Mouse (Mus musculus): Measurements from ENCODE around the gene Ankrd65. TPM values are rescaled to one million over a fixed set of nuclear protein-coding genes. Genes with fewer than 3 reads are reported as not detected.

The Ankrd65 gene
- total and polyA plus RNA-seq, 3 experiments = not detected

- dilution Hi-C loops (cut with MboI; ENCODE audit: extremely low pct_ligation_motif_present, extremely low pct_unique_long_range_greater_than_20kb, low sequenced_read_pairs) = no loop called here
- Histone ChIP-seq H3K36me3 (replicated peaks in 1 of 2; ENCODE audit: control insufficient read depth in 1 of 2, insufficient read depth in 1 of 2, low read length in 1 of 2) (peaks cover 8 to 22% of the 10 kb centered on the region in 2 experiments), H3K4me3 (replicated peaks in 1 of 3; ENCODE audit: low read depth in 2 of 3, low read length in 2 of 3, poor library complexity in 1 of 3) (no peak overlapping the region), H3K9ac (ENCODE audit: insufficient read depth, low read depth) (no peak overlapping the region), H3K27me3 (replicated peaks) (peaks cover 7% of the 10 kb centered on the region), H3K9me3 (replicated peaks; ENCODE audit: low read length) (no peaks in the 10 kb centered on the region), H3K79me2 (replicated peaks; ENCODE audit: control insufficient read depth, extremely low read depth, insufficient read depth, poor library complexity, severe bottlenecking) (peaks cover 28% of the 10 kb centered on the region), H3K27ac (ENCODE audit: insufficient read depth, low read depth) (no peak overlapping the region), H3K4me2 (ENCODE audit: insufficient read depth, low read depth, poor library complexity, severe bottlenecking) (no peak overlapping the region), H3K4me1 (ENCODE audit: control insufficient read depth in 1 of 2, insufficient read depth in 2 of 2) (peaks cover 10 to 22% of the 10 kb centered on the region in 2 experiments)
- in situ Hi-C loops (cut with MboI; ENCODE audit: low pct_ligation_motif_present, low pct_unique_long_range_greater_than_20kb, low sequenced_read_pairs) = no loop called here
- DNase-seq (ENCODE audit: extremely low read depth) = no peak
- no peak for TF ChIP-seq NRF1 (IDR thresholded peaks at IDR 0.05; ENCODE audit: low read depth, low read length)
- TF ChIP-seq CTCF (conservative IDR thresholded peaks at IDR 0.05 in 1 of 2, IDR thresholded peaks at IDR 0.05 in 1 of 2; ENCODE audit: low read depth in 2 of 2, low read length in 2 of 2) = no peak
- TF ChIP-seq MEF2A (IDR thresholded peaks at IDR 0.05; ENCODE audit: borderline replicate concordance, low read depth, low read length) = no peak
- no peak for TF ChIP-seq MAFK (IDR thresholded peaks at IDR 0.05; ENCODE audit: insufficient replicate concordance, low read length)
- TF ChIP-seq MYC (IDR thresholded peaks at IDR 0.05; ENCODE audit: low read depth, low read length) = no peak
- TF ChIP-seq RCOR1 (conservative IDR thresholded peaks at IDR 0.05; ENCODE audit: low read depth, low read length) = no peak
- TF ChIP-seq E2F4 (IDR thresholded peaks at IDR 0.05; ENCODE audit: insufficient replicate concordance, low read depth, low read length) = no peak
- TF ChIP-seq MAX (IDR thresholded peaks at IDR 0.05; ENCODE audit: low read length) = no peak
Measured at GRCm38 (mm10) chr4:155802075-155802474, 11.8 kb downstream of the Ankrd65 start.

DNA sequence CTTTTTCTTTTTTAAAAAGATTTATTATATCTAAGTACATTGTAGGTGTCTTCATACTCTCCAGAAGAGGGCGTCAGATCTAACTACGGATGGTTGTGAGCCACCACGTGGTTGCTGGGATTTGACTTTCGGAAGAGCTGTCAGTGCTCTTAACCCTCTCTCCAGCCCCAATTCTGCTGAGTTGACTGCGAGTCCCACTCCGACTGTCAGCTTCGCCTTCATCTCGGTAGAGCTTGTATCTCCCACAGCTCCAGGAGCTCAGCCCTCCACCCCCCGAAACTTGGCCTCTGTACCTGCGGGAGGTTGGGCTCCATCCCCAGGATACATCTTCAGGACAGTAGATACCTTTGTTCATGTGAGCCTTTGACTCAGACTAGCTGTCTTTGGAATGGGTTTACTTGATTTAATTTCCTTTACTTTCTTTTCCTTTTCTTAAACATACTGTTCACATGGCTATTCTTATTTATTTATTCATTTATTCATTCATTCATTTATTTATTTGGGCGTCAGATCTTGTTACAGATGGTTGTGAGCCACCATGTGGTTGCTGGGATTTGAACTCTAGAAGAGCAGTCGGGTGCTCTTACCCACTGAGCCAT, 12.6 kb downstream of the Ankrd65 start, which contains the start of gene Mrpl20:
TSS of gene Mrpl20 (plus strand) at position 138 of the 599 bp plus-strand sequence.
- Histone ChIP-seq H3K27ac (ENCODE audit: insufficient read depth, low read depth) (peak within 1 kb of the TSS; percentile 39), H3K9me3 (replicated peaks; ENCODE audit: low read length) (no peaks in the 10 kb centered on the region), H3K4me3 (replicated peaks in 1 of 3; ENCODE audit: low read depth in 2 of 3, low read length in 2 of 3, poor library complexity in 1 of 3) (peak within 1 kb of the TSS; percentile 83 to 98 (median 94)), H3K79me2 (replicated peaks; ENCODE audit: control insufficient read depth, extremely low read depth, insufficient read depth, poor library complexity, severe bottlenecking) (peaks cover 28% of the 10 kb centered on the region), H3K36me3 (replicated peaks in 1 of 2; ENCODE audit: control insufficient read depth in 1 of 2, insufficient read depth in 1 of 2, low read length in 1 of 2) (peaks cover 16 to 29% of the 10 kb centered on the region in 2 experiments), H3K9ac (ENCODE audit: insufficient read depth, low read depth) (peak within 1 kb of the TSS; percentile 71), H3K4me2 (ENCODE audit: insufficient read depth, low read depth, poor library complexity, severe bottlenecking) (peak within 1 kb of the TSS; percentile 62), H3K4me1 (ENCODE audit: control insufficient read depth in 1 of 2, insufficient read depth in 2 of 2) (peaks cover 10 to 22% of the 10 kb centered on the region in 2 experiments), H3K27me3 (replicated peaks) (peaks cover 6% of the 10 kb centered on the region)
- in situ Hi-C loops (cut with MboI; ENCODE audit: low pct_ligation_motif_present, low pct_unique_long_range_greater_than_20kb, low sequenced_read_pairs) (no loop called here), dilution Hi-C loops (cut with MboI; ENCODE audit: extremely low pct_ligation_motif_present, extremely low pct_unique_long_range_greater_than_20kb, low sequenced_read_pairs) (no loop called here)
- DNase-seq (ENCODE audit: extremely low read depth) = peak; percentile 81
- TF ChIP-seq MAX (IDR thresholded peaks at IDR 0.05; ENCODE audit: low read length) = peak; percentile 98
- TF ChIP-seq CHD1 (IDR thresholded peaks at IDR 0.05; ENCODE audit: low read depth, low read length) = peak; percentile 54; the same call in 1 of the 2 replicates
- no peak for TF ChIP-seq MEF2A (IDR thresholded peaks at IDR 0.05; ENCODE audit: borderline replicate concordance, low read depth, low read length)
- TF ChIP-seq ZNF384 (IDR thresholded peaks at IDR 0.05; ENCODE audit: low read depth, low read length) = no peak; the same call in 1 of the 2 replicates
- peak; percentile 100 for TF ChIP-seq MYC (IDR thresholded peaks at IDR 0.05; ENCODE audit: low read depth, low read length)
- TF ChIP-seq SIN3A (IDR thresholded peaks at IDR 0.05; ENCODE audit: low read length) = peak; percentile 81
- TF ChIP-seq USF1 (IDR thresholded peaks at IDR 0.05; ENCODE audit: low read depth, low read length) = peak; percentile 72
- TF ChIP-seq IRF4 (IDR thresholded peaks at IDR 0.05; ENCODE audit: low read depth, low read length) = peak; percentile 41; the same call in 1 of the 2 replicates
- peak; percentile 97 for TF ChIP-seq MXI1 (IDR thresholded peaks at IDR 0.05; ENCODE audit: low read depth, low read length)
- no peak for TF ChIP-seq SMC3 (IDR thresholded peaks at IDR 0.05; ENCODE audit: low read depth, low read length)
- TF ChIP-seq UBTF (IDR thresholded peaks at IDR 0.05; ENCODE audit: low read depth, low read length) = 0 out of 2 replicates have a peak, but pooled peaks have one; percentile 59
- TF ChIP-seq BHLHE40 (IDR thresholded peaks at IDR 0.05; ENCODE audit: low read depth, low read length) = no peak
- peak in 1 of 2 experiments; percentile 62; a peak in 2 of 4 replicates for TF ChIP-seq CTCF (conservative IDR thresholded peaks at IDR 0.05 in 1 of 2, IDR thresholded peaks at IDR 0.05 in 1 of 2; ENCODE audit: low read depth in 2 of 2, low read length in 2 of 2)
- peak; percentile 61 for TF ChIP-seq NELFE (IDR thresholded peaks at IDR 0.05; ENCODE audit: low read depth, low read length)
- peak; percentile 61 for TF ChIP-seq USF2 (conservative IDR thresholded peaks at IDR 0.05; ENCODE audit: low read depth, low read length)
- TF ChIP-seq POLR2A (IDR thresholded peaks at IDR 0.05; ENCODE audit: low read depth, low read length) = peak; percentile 44; the same call in 1 of the 2 replicates
- TF ChIP-seq TBP (conservative IDR thresholded peaks at IDR 0.05; ENCODE audit: low read depth, low read length) = 0 out of 2 replicates have a peak, but pooled peaks have one; percentile 66
- 0 out of 2 replicates have a peak, but pooled peaks have one; percentile 2 for TF ChIP-seq ETS1 (conservative IDR thresholded peaks at IDR 0.05; ENCODE audit: low read depth, low read length)
- TF ChIP-seq MAFK (IDR thresholded peaks at IDR 0.05; ENCODE audit: insufficient replicate concordance, low read length) = peak; percentile 59; the same call in 1 of the 2 replicates
